Mouse (Mus musculus) embryonic facial prominence, embryonic 12.5 days (tissue): ENCODE data around the gene Prss32. TPM values are rescaled to one million over a fixed set of nuclear protein-coding genes. Genes with fewer than 3 reads are reported as not detected.
"Not testable (repeated sequence)": the region's sequence is repeated elsewhere in the genome, so short reads cannot be mapped to it uniquely, and the experiment has no call there.

Experiments used
- ATAC-seq: fragments of 200-750 bp; cut with Nextera tagmentation; 2 replicates; pipeline ENCODE4 v1.8.0; 2017; ENCODE audit not compliant: insufficient number of reproducible peaks, insufficient read depth, low FRiP score, low TSS enrichment
- H3K27ac ChIP-seq: fragments of 300-500 bp; sonication (generic); 2 replicates; pipeline ENCODE4 v1.5.1; 2016; ENCODE audit warnings: mild to moderate bottlenecking
- H3K27me3 ChIP-seq: fragments of 300-500 bp; sonication (generic); 2 replicates; pipeline ENCODE4 v1.6.1; 2016; ENCODE audit warnings: mild to moderate bottlenecking, moderate library complexity
- H3K36me3 ChIP-seq: fragments of 300-500 bp; sonication (generic); 2 replicates; pipeline ENCODE4 v1.6.1; 2016; ENCODE audit warnings: mild to moderate bottlenecking
- H3K4me1 ChIP-seq: fragments of 300-500 bp; sonication (generic); 2 replicates; pipeline ENCODE4 v1.6.1; 2016
- H3K4me2 ChIP-seq: fragments of 300-500 bp; sonication (generic); replicated peaks from 2 replicates; pipeline ENCODE4 v1.6.1; 2016; ENCODE audit warnings: mild to moderate bottlenecking, moderate library complexity
- H3K4me3 ChIP-seq: fragments of 300-500 bp; sonication (generic); 2 replicates; pipeline ENCODE4 v1.5.1; 2016; ENCODE audit warnings: mild to moderate bottlenecking
- H3K9ac ChIP-seq: fragments of 300-500 bp; sonication (generic); 2 replicates; pipeline ENCODE4 v1.6.1; 2016; ENCODE audit warnings: mild to moderate bottlenecking, moderate library complexity
- H3K9me3 ChIP-seq: fragments of 300-500 bp; sonication (generic); 2 replicates; pipeline ENCODE4 v1.6.1; 2016; ENCODE audit warnings: mild to moderate bottlenecking, moderate library complexity
- WGBS: fragments of 180-500 bp; shearing (Covaris S2); methylation state at CpG from one replicate; pipeline ENCODE4 v1.1.7; 2016; 5-methylcytosine and 5-hydroxymethylcytosine counted together
- microRNA-seq: library from miRNA; unstranded; fragments of <30 nt; microRNA quantifications from one replicate; pipeline ENCODE4, GENCODE M21; 2017
- polyA plus RNA-seq: library from polyadenylated mRNA; unstranded; fragments of >200 nt; fragmentation: Nextera tagmentation; extraction: Ambion mirVana; gene quantifications from 2 replicates; pipeline ENCODE4 v1.2.1, GENCODE M21; 2016

Prss32 gene
- polyA plus RNA-seq, 1 experiment from 2014 or later: not detected

DNA sequence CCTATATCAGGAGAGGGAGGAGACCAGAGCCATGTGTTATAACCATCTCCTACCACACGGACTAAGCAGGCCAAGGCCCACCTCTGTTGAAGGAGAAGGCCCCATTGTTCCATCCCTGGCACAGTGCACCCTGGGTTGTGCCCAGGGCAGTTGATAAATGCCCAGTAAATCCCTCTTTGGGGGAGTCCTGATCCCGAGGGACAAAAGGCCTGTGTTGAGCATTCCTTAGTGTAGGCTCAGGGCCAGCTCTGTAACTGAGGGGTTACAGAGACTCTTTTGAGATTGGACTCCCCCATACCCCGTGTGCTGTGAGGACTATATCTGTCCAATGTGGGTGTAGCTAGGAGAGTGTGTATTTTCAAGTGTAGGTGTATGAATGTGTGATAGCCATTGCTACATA, 33.1 kb downstream of the Prss32 start:
- no peaks in the 10 kb centered on the region for H3K4me1 ChIP-seq
- no peak overlapping the region for H3K4me3 ChIP-seq
- no peaks in the 10 kb centered on the region for H3K27me3 ChIP-seq
- H3K9me3 ChIP-seq: no peaks in the 10 kb centered on the region
- 44% methylated on average over 3 of the region's 3 CpGs for whole genome bisulfite sequencing
- H3K9ac ChIP-seq: no peak overlapping the region
- H3K27ac ChIP-seq: no peak overlapping the region
- no peaks in the 10 kb centered on the region for H3K36me3 ChIP-seq
- ATAC-seq: no peak
- no peak overlapping the region for H3K4me2 ChIP-seq

DNA sequence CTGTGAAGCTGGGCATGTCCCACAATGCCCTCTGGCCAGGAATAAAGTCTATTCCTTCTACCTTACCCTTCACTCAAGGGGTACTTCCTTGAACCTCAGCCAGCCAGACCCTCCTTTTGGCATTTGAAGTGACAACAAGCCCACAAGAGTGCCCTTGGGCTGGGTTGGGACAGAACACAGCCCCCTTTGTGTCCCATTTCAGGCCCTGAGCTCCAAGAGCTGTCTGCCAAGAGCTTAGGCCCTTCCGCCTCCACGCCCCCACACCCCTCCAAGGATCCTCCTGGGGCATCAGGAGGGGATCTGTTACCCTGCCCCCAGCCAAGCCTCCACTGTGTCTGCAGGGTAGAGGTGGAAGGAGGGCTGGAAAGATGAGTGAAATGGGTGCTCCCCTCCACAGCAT, 33.5 kb downstream of the Prss32 start:
- no peaks in the 10 kb centered on the region for H3K36me3 ChIP-seq
- H3K4me2 ChIP-seq: no peak overlapping the region
- H3K27me3 ChIP-seq: no peaks in the 10 kb centered on the region
- H3K9me3 ChIP-seq: no peaks in the 10 kb centered on the region
- no peak overlapping the region for H3K9ac ChIP-seq
- H3K4me3 ChIP-seq: no peak overlapping the region
- ATAC-seq: no peak
- H3K4me1 ChIP-seq: no peaks in the 10 kb centered on the region
- no peak overlapping the region for H3K27ac ChIP-seq
- 74% methylated on average over 2 of the region's 2 CpGs for WGBS

DNA sequence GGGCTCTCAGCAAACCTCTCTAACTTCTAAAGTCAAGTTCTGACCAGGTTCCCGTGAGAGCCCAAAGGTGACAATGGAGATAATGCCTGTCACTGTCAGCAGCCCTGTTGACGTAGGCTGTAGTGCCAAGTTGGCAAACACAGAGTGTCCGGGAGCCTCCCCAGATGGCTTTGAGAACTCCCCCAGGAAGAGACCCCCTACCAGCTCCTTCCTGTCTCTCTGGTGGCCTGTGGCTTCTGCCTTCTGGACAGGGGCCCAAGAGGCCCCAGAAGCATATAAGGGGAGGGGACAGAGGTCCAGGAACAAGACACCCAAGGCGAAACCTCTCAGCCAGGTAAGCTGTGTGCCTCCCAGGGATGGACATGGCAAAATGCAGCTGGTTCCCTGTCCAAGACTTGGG, 36.9 kb downstream of the Prss32 start, which contains the start of the genes Dcpp1 and Dcpp2:
Gene Dcpp1 (plus strand): TSS at position 301 of the 400 bp plus-strand sequence.
Gene Dcpp2 (plus strand): TSS at position 305 of the 400 bp plus-strand sequence.
- ATAC-seq, H3K4me1 ChIP-seq, H3K27me3 ChIP-seq, H3K4me3 ChIP-seq, H3K9ac ChIP-seq, H3K27ac ChIP-seq, H3K4me2 ChIP-seq, H3K9me3 ChIP-seq, H3K36me3 ChIP-seq: not testable (repeated sequence)
- 84% methylated on average over 4 of the region's 4 CpGs for WGBS

Small RNA genes within 50 kb of the gene (microRNA-seq; reads per million reads assigned to microRNA genes)
- 2.2 reads per million, percentile 7 among the genes with 10 or more reads in this experiment for gene Mir5125

Other genes with a start within 250 kb of the Prss32 start
- 23.8 and 24.1 TPM in 2 replicates for gene Zfp13, start 244.4 kb upstream of the Prss32 start, polyA plus RNA-seq
- 0.20 and 0.67 TPM in 2 replicates for gene Zscan10, start 243.0 kb upstream of the Prss32 start, polyA plus RNA-seq
- gene Mmp25, start 198.6 kb upstream of the Prss32 start, polyA plus RNA-seq: 0.84 and 1.3 TPM in 2 replicates
- 1.3 and 1.9 TPM in 2 replicates for gene Bicdl2, start 183.3 kb upstream of the Prss32 start, polyA plus RNA-seq
- 60.3 and 61.2 TPM in 2 replicates for gene Hcfc1r1, start 170.3 kb upstream of the Prss32 start, polyA plus RNA-seq
- 49.6 and 51.7 TPM in 2 replicates for gene Thoc6, start 170.0 kb upstream of the Prss32 start, polyA plus RNA-seq
- gene Tnfrsf12a, start 166.4 kb upstream of the Prss32 start, polyA plus RNA-seq: 8.6 and 9.2 TPM in 2 replicates
- 49.2 and 52.4 TPM in 2 replicates for gene Cldn6, start 164.6 kb upstream of the Prss32 start, polyA plus RNA-seq
- gene Cldn9, start 159.8 kb upstream of the Prss32 start, polyA plus RNA-seq: 12.6 and 13.5 TPM in 2 replicates
- 0.66 and 1.0 TPM in 2 replicates for gene 1520401A03Rik, start 121.1 kb upstream of the Prss32 start, polyA plus RNA-seq
- gene Pkmyt1, start 117.5 kb upstream of the Prss32 start, polyA plus RNA-seq: 54.2 and 54.6 TPM in 2 replicates
- gene Paqr4, start 103.0 kb upstream of the Prss32 start, polyA plus RNA-seq: 14.8 and 16.0 TPM in 2 replicates
- 23.4 and 25.1 TPM in 2 replicates for gene Kremen2, start 98.0 kb upstream of the Prss32 start, polyA plus RNA-seq
- gene Flywch1, start 72.3 kb upstream of the Prss32 start, polyA plus RNA-seq: 122 and 125 TPM in 2 replicates
- gene Flywch2, start 57.8 kb upstream of the Prss32 start, polyA plus RNA-seq: 57.7 and 58.5 TPM in 2 replicates
- 657 and 663 TPM in 2 replicates for gene Srrm2, start 53.3 kb upstream of the Prss32 start, polyA plus RNA-seq
- gene Elob, start 14.7 kb upstream of the Prss32 start, polyA plus RNA-seq: 1,164 and 1,169 TPM in 2 replicates
- gene Prss33, start 7.8 kb upstream of the Prss32 start, polyA plus RNA-seq: 0.46 and 0.59 TPM in 2 replicates
- 2.2 and 2.5 TPM in 2 replicates for gene Prss41, start 317 bp downstream of the Prss32 start, polyA plus RNA-seq
- gene Prss21, start 24.2 kb downstream of the Prss32 start, polyA plus RNA-seq: not detected in 2 replicates
- not detected in 2 replicates for gene Dcpp1, start 37.0 kb downstream of the Prss32 start, polyA plus RNA-seq
- gene Dcpp2, start 37.0 kb downstream of the Prss32 start, polyA plus RNA-seq: not detected in 2 replicates
- not detected in 2 replicates for gene Dcpp3, start 73.6 kb downstream of the Prss32 start, polyA plus RNA-seq
- gene Sbp, start 97.8 kb downstream of the Prss32 start, polyA plus RNA-seq: not detected in 2 replicates
- gene Sbpl, start 111.4 kb downstream of the Prss32 start, polyA plus RNA-seq: not detected in 2 replicates
- gene Prss30, start 136.7 kb downstream of the Prss32 start, polyA plus RNA-seq: not detected in 2 replicates
- gene Prss22, start 154.2 kb downstream of the Prss32 start, polyA plus RNA-seq: 1.2 and 1.7 TPM in 2 replicates
- 0.22 and 0.24 TPM in 2 replicates for gene Prss27, start 194.3 kb downstream of the Prss32 start, polyA plus RNA-seq
- gene Kctd5, start 229.6 kb downstream of the Prss32 start, polyA plus RNA-seq: 88.1 and 92.0 TPM in 2 replicates